Mouse (Mus musculus) embryo, embryonic 10.5 days (tissue): ENCODE data around the gene Rai1.
A peak's percentile ranks its signal among the peaks of the same experiment; 100 is the strongest.

Source experiments
- DNase-seq: peaks from one replicate; pipeline ENCODE4 v3.0.0-alpha.2; 2015; ENCODE audit warnings: low spot score

Rai1 gene

DNA sequence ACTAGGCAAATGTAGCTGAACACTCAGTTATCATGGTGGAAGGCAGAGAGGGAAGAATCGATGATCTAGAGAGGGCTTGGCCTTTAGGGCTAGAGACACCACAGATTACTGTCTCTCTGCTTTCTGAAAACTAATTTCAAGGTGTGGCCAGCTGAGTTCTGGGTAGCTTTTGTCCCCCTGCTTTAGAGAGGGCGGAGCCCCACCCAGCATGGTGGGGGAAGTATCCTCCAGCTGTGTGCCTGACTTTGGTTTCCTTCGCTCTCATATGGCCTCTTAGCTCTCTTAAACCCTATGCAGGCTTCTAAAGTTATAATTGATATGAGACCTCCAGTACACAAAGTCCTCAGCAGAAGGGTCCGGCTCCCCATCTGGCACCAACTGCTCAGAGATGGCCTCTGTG, 58.5 kb downstream of the Rai1 start:
- no peak for DNase-seq

DNA sequence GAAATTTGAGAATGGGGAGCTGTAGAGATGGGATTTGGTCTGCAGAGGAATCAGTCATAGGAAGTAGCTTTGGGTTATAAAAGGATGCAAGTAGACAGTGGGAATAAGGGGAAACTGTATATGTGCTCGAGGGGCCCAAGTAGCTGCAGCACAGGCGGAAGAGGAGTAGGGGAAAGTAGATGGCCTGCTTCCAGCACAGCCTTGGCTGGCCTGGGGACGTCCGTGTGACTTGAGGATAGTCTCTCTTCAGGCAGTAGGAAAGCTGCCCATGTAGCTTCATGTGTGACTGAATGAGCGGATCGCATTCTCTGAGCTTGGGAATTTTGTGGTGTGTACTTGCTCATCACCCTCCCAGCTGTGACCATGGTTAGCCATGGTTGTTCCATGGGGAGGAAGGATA, 59.6 kb downstream of the Rai1 start:
- DNase-seq: no peak

DNA sequence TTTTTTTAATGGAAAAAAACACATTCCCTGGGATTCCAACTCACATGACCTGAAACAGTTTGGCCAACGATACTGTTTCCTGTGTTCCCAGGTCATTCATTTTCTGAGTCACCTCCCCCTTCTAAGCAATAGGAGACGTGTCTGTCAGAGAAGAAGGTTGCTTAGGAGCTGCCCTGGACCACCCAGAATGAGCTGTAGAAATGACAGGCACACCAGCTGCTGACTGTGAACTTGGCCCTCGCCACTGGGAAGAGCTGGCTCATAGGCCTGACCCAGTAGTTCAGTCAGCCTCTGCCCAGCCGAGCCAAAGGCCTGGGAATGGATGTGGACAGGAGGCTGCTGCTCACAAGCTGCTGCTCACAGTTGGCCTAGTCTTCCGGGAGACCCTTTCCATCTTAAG, 60.3 kb downstream of the Rai1 start:
- peak; percentile 51 for DNase-seq

DNA sequence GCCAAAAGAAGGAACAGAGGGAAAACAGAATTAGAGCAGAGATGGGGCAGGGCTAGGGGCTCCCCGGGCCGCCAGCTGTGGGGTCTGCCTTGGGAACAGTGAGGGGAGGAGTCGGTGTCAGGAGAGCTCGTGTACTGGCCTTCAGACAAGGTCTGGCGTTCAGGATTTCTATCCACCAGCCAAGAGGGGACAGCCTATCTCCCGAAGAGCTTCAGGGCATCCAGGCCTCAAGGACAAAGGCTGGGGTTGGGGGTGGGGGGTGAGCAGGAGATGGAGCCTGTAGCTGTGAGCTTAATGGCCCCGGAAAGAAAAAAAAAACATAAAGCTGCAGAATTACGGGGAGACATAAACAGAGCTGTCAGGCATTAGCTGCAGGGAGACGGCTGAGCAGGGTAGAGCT, 64.0 kb downstream of the Rai1 start:
- DNase-seq: no peak

DNA sequence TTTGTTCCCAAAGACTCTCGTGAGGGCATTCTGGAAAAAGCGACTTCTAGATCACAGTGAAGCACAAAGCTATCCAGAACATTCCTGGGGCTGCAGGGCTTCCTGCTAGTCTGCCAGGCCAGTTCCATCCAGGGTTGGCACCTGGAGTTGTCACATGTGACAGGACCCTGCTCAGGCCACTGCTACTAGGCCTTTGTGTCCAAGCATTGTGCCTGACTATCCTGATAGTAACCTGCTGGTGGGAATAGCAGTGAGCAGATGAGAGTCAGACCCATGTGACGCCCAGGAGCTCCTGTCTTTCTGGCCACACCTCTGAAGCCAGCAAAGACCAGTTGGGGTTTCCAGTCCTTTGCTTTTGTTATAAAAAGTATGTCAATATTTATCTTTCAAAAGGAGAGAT, 67.3 kb downstream of the Rai1 start:
- no peak for DNase-seq

DNA sequence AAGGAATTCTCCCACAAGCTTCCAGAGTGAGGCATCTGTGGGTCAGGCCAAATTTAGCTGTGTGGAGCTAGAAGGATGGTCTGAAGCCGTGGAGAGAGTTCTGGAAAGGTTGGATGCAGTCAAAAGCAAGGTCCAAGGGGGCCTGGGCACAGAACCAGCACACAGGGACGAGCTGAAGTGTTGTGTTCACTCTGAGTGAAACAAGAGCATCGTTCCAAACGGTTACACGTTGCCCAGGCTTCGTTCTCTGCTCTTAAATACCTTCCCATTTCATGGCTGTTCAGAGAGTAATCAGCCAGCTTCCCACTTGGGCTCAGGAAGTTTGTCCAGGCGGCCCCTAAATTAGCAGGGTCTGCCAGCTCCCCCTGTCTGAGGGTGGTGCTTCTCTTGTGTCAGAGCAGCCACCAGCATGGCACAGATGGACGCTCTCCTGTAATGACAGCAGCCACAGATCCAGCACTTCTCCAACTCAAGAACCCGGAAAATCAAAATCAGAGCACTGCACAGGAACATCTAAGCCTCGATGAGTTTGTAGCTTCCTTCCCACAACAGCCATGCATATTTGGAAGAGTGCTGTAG, 68.9 kb downstream of the Rai1 start:
- DNase-seq: no peak

DNA sequence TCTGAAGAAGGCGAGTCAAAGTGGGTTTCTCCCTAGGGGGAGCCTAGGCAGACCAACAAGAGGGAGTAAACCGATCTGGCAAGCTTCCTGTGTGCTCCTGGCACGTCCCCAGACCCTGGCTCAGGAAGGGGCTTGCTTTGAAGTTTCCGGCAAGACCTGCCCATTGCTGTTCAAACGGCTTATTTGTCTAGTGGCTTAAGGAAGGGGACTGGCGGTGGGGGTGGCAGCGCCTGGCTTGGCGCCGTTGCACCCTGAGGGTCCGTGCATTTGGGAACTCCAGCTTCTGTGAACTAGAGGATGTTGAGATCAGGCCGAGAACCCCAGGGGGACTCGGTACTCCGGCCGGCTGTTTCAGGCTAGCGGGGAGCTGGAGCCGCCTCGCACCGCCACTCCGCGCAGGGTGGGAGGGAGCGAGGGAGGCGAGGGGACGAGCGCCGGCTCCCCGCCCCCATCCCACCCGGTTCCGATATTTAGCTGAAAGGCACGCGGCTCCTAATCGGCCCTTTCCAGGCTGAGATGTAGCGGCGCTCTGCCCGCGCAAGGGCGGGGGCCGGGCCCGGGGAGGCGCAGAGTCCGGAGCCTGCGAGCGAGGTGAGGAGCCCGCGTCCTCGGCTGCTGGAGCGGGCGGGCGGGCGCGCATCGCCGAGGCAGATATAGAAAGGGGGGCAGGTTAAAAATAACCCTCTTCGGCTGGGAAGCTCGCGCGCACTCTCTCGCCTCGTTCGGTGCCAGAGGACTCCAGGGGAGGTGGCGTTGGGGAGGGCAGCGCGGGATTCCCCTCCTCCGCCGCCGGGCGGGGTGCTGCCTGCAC, 70.8 kb downstream of the Rai1 start:
- peak; percentile 70 for DNase-seq

DNA sequence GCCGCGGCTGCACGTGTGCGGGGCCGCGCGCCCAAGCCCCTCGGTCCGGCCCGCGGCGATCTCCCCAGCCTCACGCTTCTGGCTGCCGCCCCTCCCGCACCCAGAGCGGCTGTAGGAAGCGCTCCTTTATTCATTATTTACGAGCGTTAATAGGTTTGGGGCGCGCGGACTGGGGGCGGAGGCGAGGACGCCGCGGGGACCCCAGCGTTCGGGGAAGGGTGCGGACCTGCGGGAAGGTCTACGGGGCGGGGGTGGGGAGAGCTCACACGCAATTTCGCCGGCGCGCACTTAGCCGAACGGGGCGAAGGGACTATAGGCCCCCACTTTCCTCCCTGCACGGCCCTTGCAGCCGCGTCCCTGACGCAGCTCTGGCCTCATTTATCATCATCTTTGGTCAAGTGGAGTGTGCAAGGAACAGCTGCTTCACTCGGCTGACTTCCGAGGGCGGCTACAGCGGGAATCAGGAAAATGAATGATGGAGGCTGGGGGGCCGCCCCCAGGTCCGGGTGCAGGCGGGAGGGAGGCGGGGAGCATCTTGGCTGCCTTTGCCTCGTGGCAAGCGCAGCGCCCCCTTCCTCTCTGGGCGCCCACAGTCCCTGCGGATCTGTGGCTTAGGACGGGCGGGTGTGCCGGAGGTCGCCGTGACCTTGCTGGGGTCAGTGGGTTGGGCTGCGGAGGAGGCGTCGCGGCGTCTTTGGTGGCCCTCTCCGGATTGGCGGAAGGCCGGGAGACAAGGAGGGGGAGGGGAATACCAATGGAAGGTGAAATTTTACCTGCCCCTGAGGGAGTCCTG, 71.6 kb downstream of the Rai1 start:
- peak; percentile 80 for DNase-seq

DNA sequence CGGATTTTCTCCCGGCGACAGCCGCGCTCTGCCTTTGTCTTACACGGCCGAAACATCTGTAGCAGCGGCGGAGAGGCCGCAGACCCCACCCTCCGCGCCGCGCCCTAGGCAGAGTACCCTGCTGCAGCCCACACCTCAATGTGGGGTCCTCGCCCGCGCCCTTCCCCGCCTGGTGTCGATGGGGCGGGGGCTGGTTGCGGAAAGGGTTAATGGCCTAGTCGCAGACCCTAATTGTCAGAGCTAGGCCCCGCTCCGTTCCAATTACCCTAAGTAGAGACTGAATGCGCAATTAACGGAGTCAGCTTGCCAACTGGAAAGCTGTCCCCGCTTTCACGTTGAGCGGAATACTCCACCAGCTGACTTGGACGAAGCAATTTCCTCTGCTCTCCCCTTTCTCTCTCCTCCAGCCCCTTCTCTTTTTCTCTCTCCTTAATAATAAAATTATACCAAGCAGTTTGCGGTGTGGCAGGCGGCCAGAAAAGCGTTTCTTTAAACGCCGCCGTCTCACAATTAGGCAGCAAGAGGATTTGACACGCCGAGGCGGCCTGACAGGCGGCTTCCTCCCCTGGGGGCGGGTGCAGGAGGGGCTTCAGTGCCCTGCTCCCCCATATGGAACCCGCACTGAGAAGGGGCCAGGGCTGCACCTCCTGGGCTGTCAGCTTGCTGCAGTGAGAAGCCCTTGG, 72.3 kb downstream of the Rai1 start:
- peak; percentile 66 for DNase-seq

DNA sequence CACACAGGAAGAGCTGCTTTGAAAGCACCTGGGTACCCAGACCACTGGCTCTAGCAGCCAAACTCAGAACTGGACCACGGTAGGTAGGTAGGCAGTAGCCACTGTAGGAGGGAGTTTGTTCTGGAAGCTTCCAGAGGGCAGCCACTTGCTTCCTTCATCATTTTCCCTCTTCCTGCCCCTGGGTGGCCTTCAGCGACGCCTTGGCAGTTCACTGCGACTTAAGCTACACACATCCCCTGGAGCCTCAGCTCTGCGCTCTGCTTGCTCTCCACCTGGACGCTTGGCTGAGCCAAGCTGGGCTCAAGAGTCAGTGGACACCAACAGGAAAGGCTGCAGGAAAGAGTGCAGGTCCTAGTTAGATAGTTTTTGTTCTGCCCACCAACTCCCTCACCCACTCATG, 73.2 kb downstream of the Rai1 start:
- DNase-seq: no peak

DNA sequence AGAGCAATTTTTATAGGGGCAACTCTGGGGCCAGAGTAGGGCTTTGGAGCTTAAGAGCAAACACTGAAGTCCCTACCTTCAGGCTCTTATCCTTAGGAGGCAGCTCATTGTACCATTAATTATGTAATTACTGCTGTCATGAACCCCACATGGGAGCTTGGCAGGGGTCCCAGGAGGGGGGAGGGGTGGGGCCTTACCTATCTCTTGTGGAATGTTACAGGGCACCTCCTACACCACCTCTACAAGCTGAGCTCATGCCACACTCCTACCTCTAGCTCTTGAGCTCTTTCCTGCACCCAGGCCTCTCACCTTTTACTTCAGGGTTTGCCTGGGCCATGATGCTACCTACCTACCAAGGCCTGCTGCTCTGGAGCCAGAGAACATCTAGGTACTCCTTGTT, 73.7 kb downstream of the Rai1 start:
- no peak for DNase-seq

DNA sequence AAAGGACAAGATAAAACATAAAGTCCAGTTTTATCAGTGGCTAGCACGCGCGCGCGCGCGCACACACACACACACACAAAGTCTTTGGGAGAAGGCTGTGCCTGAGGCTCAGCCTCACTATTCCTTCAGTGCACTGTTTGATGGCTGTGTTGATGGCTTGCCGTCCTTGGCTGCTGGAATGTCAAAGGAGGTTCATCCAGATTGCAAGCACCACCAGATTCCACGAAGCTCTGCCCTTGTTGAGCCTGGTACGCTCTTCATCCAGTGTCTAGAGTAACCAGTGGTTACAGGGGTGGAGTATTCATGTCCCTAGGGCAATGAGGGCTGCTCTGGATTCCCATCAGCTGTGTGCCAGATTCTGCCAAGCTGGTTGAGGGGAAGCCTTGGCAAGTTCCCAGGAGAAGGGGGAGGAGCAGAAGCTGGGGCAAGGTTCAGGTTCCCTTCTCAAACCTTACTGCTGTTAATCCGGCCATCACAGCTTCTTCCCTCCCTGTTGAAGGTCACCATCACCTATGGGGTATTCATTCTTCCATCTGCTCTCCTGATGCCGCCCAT, 77.4 kb downstream of the Rai1 start:
- DNase-seq: no peak

DNA sequence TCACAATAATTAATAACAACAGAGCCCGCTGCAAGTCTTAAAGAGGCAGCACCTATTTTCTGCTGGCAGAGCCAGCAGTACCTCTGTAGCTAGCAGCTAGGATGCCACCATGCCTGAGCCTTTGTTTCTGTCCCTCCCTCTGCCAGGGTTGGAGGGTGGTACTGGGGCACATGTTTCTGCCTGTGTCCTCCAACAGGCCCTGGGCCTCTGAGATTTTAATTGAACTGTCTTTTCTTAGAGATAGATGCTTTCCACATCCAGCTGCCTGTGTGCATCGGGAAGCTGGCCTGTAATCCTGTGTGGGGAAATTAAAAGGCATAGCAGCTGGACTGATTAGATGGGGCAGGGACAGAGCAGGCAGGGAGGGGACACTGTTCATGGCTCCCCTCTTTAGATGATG, 77.9 kb downstream of the Rai1 start:
- DNase-seq: no peak

DNA sequence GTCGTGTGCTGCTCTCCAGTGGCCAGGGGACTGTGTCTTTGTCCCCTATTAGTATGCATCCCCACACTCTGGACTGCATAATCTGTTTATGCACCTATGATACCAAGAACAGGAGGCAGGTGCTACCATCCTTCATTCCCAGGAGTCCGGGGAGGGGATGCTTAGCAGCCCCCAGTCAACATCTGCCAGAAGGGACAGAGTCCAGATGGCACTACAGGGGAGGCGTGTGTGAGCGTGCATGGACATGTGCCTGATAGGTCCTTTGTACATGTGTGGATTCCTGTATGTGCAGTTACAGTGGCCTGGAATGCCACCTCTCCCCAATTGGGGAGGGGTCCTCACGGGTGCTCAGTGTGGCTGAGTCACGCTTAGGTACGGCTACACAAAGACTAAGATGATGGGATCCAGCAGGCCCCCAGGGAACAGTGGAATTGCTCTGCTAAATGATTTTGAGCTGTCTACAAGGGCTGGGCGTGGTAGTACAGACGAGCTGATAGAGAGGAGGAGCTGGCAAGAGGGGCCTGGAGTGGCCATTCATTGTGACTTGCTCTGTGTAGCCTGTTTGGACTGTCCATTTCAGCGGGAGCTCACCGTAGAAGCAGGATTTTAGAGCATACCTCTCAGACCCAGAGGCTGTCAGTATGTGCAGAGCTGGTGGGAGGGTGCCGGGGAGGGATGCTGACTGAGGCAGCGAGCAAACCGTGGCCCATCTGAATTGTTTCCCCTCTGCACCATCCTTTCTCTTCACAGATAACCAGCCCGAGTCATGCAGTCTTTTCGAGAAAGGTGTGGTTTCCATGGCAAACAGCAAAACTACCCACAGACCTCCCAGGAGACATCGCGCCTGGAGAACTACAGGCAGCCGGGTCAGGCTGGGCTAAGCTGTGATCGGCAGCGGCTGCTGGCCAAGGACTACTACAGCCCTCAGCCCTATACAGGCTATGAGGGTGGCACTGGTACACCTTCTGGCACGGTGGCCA, 79.8 kb downstream of the Rai1 start:
- no peak for DNase-seq

DNA sequence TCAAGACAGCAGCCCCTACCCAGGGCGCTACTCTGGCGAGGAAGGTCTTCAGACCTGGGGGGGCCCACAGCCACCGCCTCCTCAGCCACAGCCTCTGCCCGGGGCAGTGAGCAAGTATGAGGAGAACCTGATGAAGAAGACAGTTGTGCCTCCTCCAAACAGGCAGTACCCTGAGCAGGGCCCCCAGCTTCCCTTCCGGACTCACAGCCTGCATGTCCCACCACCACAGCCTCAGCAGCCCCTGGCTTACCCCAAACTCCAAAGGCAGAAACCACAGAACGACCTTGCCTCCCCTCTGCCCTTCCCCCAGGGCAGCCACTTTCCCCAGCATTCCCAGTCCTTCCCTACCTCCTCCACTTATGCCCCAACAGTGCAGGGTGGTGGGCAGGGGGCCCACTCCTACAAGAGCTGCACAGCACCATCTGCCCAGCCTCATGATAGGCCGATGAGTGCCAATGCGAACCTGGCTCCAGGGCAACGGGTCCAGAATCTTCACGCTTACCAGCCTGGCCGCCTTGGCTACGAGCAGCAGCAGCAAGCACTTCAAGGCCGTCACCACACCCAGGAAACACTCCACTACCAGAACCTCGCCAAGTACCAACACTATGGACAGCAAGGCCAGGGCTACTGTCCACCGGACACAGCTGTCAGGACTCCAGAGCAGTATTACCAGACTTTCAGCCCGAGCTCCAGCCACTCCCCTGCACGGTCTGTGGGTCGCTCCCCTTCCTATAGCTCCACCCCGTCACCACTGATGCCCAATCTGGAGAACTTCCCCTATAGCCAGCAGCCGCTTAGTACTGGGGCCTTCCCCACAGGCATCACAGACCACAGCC, 80.8 kb downstream of the Rai1 start:
- no peak for DNase-seq

DNA sequence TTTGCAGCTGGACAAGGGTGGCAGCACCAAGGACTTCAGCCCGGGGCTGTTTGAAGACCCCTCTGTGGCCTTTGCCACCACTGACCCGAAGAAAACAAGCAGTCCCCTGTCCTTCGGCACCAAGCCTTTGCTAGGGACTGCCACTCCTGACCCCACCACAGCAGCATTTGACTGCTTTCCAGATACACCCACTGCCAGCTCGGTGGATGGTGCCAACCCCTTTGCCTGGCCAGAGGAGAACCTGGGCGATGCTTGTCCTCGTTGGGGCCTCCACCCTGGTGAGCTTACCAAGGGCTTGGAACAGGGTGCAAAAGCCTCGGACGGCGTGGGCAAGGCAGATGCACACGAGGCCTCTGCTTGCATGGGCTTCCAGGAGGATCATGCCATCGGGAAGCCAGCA, 82.3 kb downstream of the Rai1 start:
- DNase-seq: no peak

DNA sequence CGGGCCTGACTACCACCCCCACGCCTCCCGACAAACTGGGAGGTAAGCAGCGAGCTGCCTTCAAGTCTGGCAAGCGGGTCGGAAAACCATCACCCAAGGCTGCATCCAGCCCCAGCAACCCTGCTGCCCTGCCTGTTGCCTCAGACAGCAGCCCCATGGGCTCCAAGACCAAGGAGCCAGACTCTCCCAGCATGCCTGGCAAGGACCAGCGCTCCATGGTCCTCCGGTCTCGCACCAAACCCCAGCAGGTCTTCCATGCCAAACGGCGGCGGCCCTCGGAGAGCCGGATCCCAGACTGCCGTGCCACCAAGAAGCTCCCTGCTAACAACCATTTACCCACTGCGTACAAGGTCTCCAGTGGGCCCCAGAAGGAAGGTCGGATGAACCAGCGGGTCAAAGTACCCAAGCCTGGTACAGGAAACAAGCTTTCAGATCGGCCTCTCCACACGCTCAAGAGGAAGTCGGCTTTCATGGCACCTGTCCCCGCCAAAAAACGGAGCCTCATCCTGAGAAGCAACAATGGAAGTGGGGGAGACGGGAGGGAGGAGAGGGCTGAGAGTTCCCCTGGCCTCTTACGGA, 83.6 kb downstream of the Rai1 start:
- no peak for DNase-seq

DNA sequence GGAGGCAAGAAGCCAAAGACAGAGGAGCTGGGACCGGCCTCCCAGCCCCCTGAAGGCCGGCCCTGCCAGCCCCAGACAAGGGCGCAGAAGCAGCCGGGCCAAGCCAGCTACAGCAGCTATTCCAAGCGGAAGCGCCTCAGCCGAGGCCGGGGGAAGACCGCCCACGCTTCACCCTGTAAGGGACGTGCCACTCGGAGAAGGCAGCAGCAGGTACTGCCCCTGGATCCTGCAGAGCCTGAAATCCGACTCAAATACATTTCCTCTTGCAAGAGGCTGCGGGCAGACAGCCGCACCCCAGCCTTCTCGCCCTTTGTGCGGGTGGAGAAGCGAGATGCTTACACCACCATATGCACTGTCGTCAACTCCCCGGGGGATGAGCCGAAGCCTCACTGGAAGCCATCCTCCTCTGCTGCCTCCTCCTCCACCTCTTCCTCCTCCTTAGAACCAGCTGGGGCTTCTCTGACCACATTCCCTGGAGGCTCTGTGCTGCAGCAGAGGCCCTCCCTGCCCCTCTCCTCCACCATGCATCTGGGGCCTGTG, 84.8 kb downstream of the Rai1 start:
- no peak for DNase-seq

DNA sequence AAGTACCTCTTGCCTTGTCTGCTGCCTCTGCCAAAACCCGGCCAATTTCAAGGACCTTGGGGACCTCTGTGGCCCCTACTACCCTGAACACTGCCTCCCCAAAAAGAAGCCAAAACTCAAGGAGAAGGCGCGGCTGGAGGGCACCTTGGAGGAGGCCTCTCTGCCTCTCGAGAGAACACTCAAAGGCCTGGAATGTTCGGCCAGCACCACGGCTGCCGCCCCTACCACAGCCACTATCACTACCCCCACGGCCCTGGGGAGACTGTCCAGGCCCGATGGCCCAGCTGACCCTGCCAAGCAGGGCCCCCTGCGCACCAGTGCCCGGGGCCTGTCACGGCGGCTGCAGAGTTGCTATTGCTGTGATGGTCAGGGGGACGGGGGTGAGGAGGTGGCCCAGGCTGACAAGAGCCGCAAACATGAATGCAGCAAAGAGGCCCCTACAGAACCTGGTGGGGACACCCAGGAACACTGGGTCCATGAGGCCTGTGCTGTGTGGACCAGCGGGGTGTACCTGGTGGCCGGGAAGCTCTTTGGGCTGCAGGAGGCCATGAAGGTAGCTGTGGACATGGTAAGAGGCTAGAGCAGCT, 85.3 kb downstream of the Rai1 start:
- DNase-seq: no peak
